Mouse (Mus musculus) ovary, adult 2 months (tissue): Measurements from ENCODE around the gene Fam129c. TPM values are rescaled to one million over a fixed set of nuclear protein-coding genes. Genes with fewer than 3 reads are reported as not detected.

Experiments used
- polyA plus RNA-seq: library from polyadenylated mRNA; depleted of rRNA; stranded (reverse); fragments of >200 nt; gene quantifications from 2 replicates; pipeline ENCODE4 v1.2.3, GENCODE M21; 2012; rRNA removed

Gene Fam129c
- polyA plus RNA-seq = 9.1 and 11.0 TPM in 2 replicates

GRCm38 (mm10) chr8:71597451-71597850, at the start of gene Fam129c:
Gene Fam129c (plus strand): TSS chr8:71597648.

GRCm38 (mm10) chr8:71558071-71558957, 39.1 kb upstream of the Fam129c start, which contains the start of gene Tmem221:
Gene Tmem221 (minus strand): TSS chr8:71558871.

GRCm38 (mm10) chr8:71566501-71566900, 30.9 kb upstream of the Fam129c start, which contains the start of gene Nxnl1:
Gene Nxnl1 (minus strand): TSS chr8:71566601.

GRCm38 (mm10) chr8:71568387-71568937, 29.0 kb upstream of the Fam129c start, which contains the start of gene Slc27a1:
Gene Slc27a1 (plus strand): TSS chr8:71568882.

GRCm38 (mm10) chr8:71591471-71592373, 5.7 kb upstream of the Fam129c start, which contains the start of gene Pgls:
Gene Pgls (plus strand): TSS chr8:71592176.

GRCm38 (mm10) chr8:71610822-71611651, 13.6 kb downstream of the Fam129c start, which contains the start of gene Colgalt1:
Gene Colgalt1 (plus strand): TSS chr8:71610998.

Other genes with a start within 250 kb of the Fam129c start
- gene Use1, start 230.8 kb upstream of the Fam129c start, polyA plus RNA-seq = 174 and 185 TPM in 2 replicates
- 15.4 and 16.1 TPM in 2 replicates for gene Ocel1, start 226.3 kb upstream of the Fam129c start, polyA plus RNA-seq
- gene Nr2f6, start 215.7 kb upstream of the Fam129c start, polyA plus RNA-seq = 375 and 551 TPM in 2 replicates
- gene Ushbp1, start 201.8 kb upstream of the Fam129c start, polyA plus RNA-seq = 40.4 and 44.7 TPM in 2 replicates
- gene Babam1, start 200.8 kb upstream of the Fam129c start, polyA plus RNA-seq = 142 and 165 TPM in 2 replicates
- gene Ankle1, start 191.6 kb upstream of the Fam129c start, polyA plus RNA-seq = 18.1 and 24.0 TPM in 2 replicates
- 123 and 134 TPM in 2 replicates for gene Abhd8, start 134.0 kb upstream of the Fam129c start, polyA plus RNA-seq
- gene Mrpl34, start 132.7 kb upstream of the Fam129c start, polyA plus RNA-seq = 126 and 156 TPM in 2 replicates
- 106 and 116 TPM in 2 replicates for gene Dda1, start 128.4 kb upstream of the Fam129c start, polyA plus RNA-seq
- gene Ano8, start 111.7 kb upstream of the Fam129c start, polyA plus RNA-seq = 51.3 and 72.4 TPM in 2 replicates
- 62.6 and 70.6 TPM in 2 replicates for gene Gtpbp3, start 109.5 kb upstream of the Fam129c start, polyA plus RNA-seq
- 127 and 165 TPM in 2 replicates for gene Plvap, start 85.9 kb upstream of the Fam129c start, polyA plus RNA-seq
- gene Ccdc194, start 71.9 kb upstream of the Fam129c start, polyA plus RNA-seq = 0.21 and 0.85 TPM in 2 replicates
- gene Bst2, start 60.2 kb upstream of the Fam129c start, polyA plus RNA-seq = 1,406 and 1,805 TPM in 2 replicates
- 244 and 264 TPM in 2 replicates for gene Mvb12a, start 54.7 kb upstream of the Fam129c start, polyA plus RNA-seq
- gene Tmem221, start 38.8 kb upstream of the Fam129c start, polyA plus RNA-seq = 22.7 and 37.6 TPM in 2 replicates
- 0.10 and 0.16 TPM in 2 replicates for gene Nxnl1, start 31.0 kb upstream of the Fam129c start, polyA plus RNA-seq
- 457 and 488 TPM in 2 replicates for gene Slc27a1, start 28.8 kb upstream of the Fam129c start, polyA plus RNA-seq
- 330 and 475 TPM in 2 replicates for gene Pgls, start 5.5 kb upstream of the Fam129c start, polyA plus RNA-seq
- gene Colgalt1, start 13.3 kb downstream of the Fam129c start, polyA plus RNA-seq = 345 and 390 TPM in 2 replicates
- 1.6 and 2.0 TPM in 2 replicates for gene Unc13a, start 74.1 kb downstream of the Fam129c start, polyA plus RNA-seq
- gene Jak3, start 78.6 kb downstream of the Fam129c start, polyA plus RNA-seq = 26.2 and 28.2 TPM in 2 replicates
- gene Insl3, start 91.6 kb downstream of the Fam129c start, polyA plus RNA-seq = 614 and 743 TPM in 2 replicates
- gene B3gnt3, start 104.1 kb downstream of the Fam129c start, polyA plus RNA-seq = 9.5 and 13.4 TPM in 2 replicates
- gene Fcho1, start 128.1 kb downstream of the Fam129c start, polyA plus RNA-seq = 17.0 and 20.9 TPM in 2 replicates